Mouse (Mus musculus): ENCODE data around the gene Rhou. TPM values are rescaled to one million over a fixed set of nuclear protein-coding genes. Genes with fewer than 3 reads are reported as not detected.
"Not testable (repeated sequence)": the region's sequence is repeated elsewhere in the genome, so short reads cannot be mapped to it uniquely, and the experiment has no call there.

Rhou gene
- total and polyA plus RNA-seq, 3 experiments: 0.08 to 0.16 TPM; not detected in 1

DNA sequence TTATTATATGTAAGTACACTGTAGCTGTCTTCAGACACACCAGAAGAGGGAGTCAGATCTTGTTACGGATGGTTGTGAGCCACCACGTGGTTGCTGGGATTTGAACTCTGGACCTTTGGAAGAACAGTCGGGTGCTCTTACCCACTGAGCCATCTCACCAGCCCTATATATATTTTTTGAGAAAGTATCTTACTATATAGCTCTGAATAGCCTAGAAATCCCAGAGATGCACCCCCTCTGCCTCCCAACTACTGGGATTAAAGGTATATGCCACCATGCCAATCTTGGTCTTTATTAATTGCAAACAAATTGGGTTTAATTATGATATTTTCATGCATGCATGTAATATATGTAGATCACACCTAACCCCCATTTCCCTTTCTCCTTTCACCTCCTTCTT lies 22.0 kb upstream of the Rhou start:
- DNase-seq (ENCODE audit: extremely low read depth); H3K79me2 ChIP-seq (replicated peaks; ENCODE audit: control insufficient read depth, extremely low read depth, insufficient read depth, poor library complexity, severe bottlenecking); H3K4me2 ChIP-seq (ENCODE audit: insufficient read depth, low read depth, poor library complexity, severe bottlenecking); dilution Hi-C loops (cut with MboI; ENCODE audit: extremely low pct_ligation_motif_present, extremely low pct_unique_long_range_greater_than_20kb, low sequenced_read_pairs); H3K27me3 ChIP-seq (replicated peaks); H3K9ac ChIP-seq (ENCODE audit: insufficient read depth, low read depth); H3K4me3 ChIP-seq (replicated peaks in 1 of 3; ENCODE audit: low read depth in 2 of 3, low read length in 2 of 3, poor library complexity in 1 of 3); H3K36me3 ChIP-seq (replicated peaks in 1 of 2; ENCODE audit: control insufficient read depth in 1 of 2, insufficient read depth in 1 of 2, low read length in 1 of 2); H3K27ac ChIP-seq (ENCODE audit: insufficient read depth, low read depth); H3K9me3 ChIP-seq (replicated peaks; ENCODE audit: low read length); in situ Hi-C loops (cut with MboI; ENCODE audit: low pct_ligation_motif_present, low pct_unique_long_range_greater_than_20kb, low sequenced_read_pairs): not testable (repeated sequence)
- peaks cover 10 to 35% of the 10 kb centered on the region in 2 experiments for H3K4me1 ChIP-seq (ENCODE audit: control insufficient read depth in 1 of 2, insufficient read depth in 2 of 2)
- TF ChIP-seq TBP (conservative IDR thresholded peaks at IDR 0.05; ENCODE audit: low read depth, low read length): peak; percentile 92

DNA sequence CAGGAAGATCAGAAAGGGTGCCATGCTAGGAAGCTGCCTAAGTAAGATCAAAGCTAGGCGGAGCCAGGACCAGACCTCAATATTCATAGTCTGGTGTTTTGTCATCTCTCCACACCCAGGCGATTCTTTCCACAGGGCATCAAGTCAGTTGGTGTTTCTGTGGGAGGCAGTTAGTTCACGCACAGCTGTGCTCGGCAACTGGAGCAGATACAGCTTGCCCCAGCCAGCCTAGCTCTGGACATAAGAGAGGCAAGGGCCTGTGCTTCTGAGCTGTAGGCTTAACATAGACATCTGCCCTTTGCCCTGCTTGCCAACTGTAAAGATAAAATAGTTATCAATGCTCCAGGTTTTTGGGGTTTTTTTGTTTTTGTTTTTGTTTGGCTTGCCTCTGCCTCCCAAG lies 21.5 kb upstream of the Rhou start:
- Histone ChIP-seq H3K9ac (ENCODE audit: insufficient read depth, low read depth) (no peak overlapping the region), H3K27me3 (replicated peaks) (peaks cover 3% of the 10 kb centered on the region), H3K79me2 (replicated peaks; ENCODE audit: control insufficient read depth, extremely low read depth, insufficient read depth, poor library complexity, severe bottlenecking) (no peaks in the 10 kb centered on the region), H3K36me3 (replicated peaks in 1 of 2; ENCODE audit: control insufficient read depth in 1 of 2, insufficient read depth in 1 of 2, low read length in 1 of 2) (no peaks in the 10 kb centered on the region), H3K27ac (ENCODE audit: insufficient read depth, low read depth) (no peak overlapping the region), H3K4me3 (replicated peaks in 1 of 3; ENCODE audit: low read depth in 2 of 3, low read length in 2 of 3, poor library complexity in 1 of 3) (no peak overlapping the region), H3K4me1 (ENCODE audit: control insufficient read depth in 1 of 2, insufficient read depth in 2 of 2) (peaks cover 10 to 35% of the 10 kb centered on the region in 2 experiments), H3K4me2 (ENCODE audit: insufficient read depth, low read depth, poor library complexity, severe bottlenecking) (no peak overlapping the region), H3K9me3 (replicated peaks; ENCODE audit: low read length) (no peaks in the 10 kb centered on the region)
- no peak for DNase-seq (ENCODE audit: extremely low read depth)
- dilution Hi-C loops (cut with MboI; ENCODE audit: extremely low pct_ligation_motif_present, extremely low pct_unique_long_range_greater_than_20kb, low sequenced_read_pairs) (no loop called here), in situ Hi-C loops (cut with MboI; ENCODE audit: low pct_ligation_motif_present, low pct_unique_long_range_greater_than_20kb, low sequenced_read_pairs) (no loop called here)
- TF ChIP-seq MYC (IDR thresholded peaks at IDR 0.05; ENCODE audit: low read depth, low read length) (no peak), ZKSCAN1 (IDR thresholded peaks at IDR 0.05; ENCODE audit: borderline replicate concordance, low read depth, low read length) (no peak), MAFK (IDR thresholded peaks at IDR 0.05; ENCODE audit: insufficient replicate concordance, low read length) (no peak), ZC3H11A (IDR thresholded peaks at IDR 0.05; ENCODE audit: low read depth, low read length) (no peak)

DNA sequence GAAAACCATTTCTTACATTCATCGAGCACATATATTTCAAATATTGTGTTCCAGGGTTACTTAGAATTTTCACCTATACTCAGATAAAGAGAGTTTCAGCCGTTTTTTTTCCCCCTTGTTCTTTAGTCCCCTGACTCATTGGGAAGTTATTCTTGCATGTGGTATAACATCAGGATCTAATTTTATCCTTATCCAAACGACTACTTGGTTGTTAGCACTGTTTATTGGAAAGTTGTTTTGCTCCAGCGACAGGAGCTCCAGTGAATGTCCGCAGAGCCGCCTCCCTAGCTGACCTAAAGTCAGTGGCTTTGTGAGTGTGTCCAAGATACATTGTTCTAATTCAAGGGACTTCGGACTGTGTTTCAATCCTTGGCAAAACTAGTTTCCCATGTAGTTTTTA lies 19.9 kb upstream of the Rhou start:
- dilution Hi-C loops (cut with MboI; ENCODE audit: extremely low pct_ligation_motif_present, extremely low pct_unique_long_range_greater_than_20kb, low sequenced_read_pairs) (no loop called here), in situ Hi-C loops (cut with MboI; ENCODE audit: low pct_ligation_motif_present, low pct_unique_long_range_greater_than_20kb, low sequenced_read_pairs) (no loop called here)
- no peak overlapping the region for H3K27ac ChIP-seq (ENCODE audit: insufficient read depth, low read depth)
- no peak for DNase-seq (ENCODE audit: extremely low read depth)
- no peaks in the 10 kb centered on the region for H3K27me3 ChIP-seq (replicated peaks)
- H3K4me3 ChIP-seq (replicated peaks in 1 of 3; ENCODE audit: low read depth in 2 of 3, low read length in 2 of 3, poor library complexity in 1 of 3): no peak overlapping the region
- no peaks in the 10 kb centered on the region for H3K36me3 ChIP-seq (replicated peaks in 1 of 2; ENCODE audit: control insufficient read depth in 1 of 2, insufficient read depth in 1 of 2, low read length in 1 of 2)
- H3K4me2 ChIP-seq (ENCODE audit: insufficient read depth, low read depth, poor library complexity, severe bottlenecking): peak overlapping the region; percentile 61
- TF ChIP-seq RAD21 (IDR thresholded peaks at IDR 0.05; ENCODE audit: low read depth, low read length): no peak
- TF ChIP-seq MAFK (IDR thresholded peaks at IDR 0.05; ENCODE audit: insufficient replicate concordance, low read length): no peak
- TF ChIP-seq SIN3A (IDR thresholded peaks at IDR 0.05; ENCODE audit: low read length): no peak
- no peak for TF ChIP-seq HCFC1 (IDR thresholded peaks at IDR 0.05; ENCODE audit: low read depth, low read length)
- TF ChIP-seq ZMIZ1 (IDR thresholded peaks at IDR 0.05; ENCODE audit: low read depth, low read length): no peak
- no peak for TF ChIP-seq UBTF (IDR thresholded peaks at IDR 0.05; ENCODE audit: low read depth, low read length)
- no peak for TF ChIP-seq MXI1 (IDR thresholded peaks at IDR 0.05; ENCODE audit: low read depth, low read length)
- TF ChIP-seq EP300 (IDR thresholded peaks at IDR 0.05; ENCODE audit: low read length): no peak
- TF ChIP-seq IRF4 (IDR thresholded peaks at IDR 0.05; ENCODE audit: low read depth, low read length): no peak
- no peak for TF ChIP-seq RCOR1 (conservative IDR thresholded peaks at IDR 0.05; ENCODE audit: low read depth, low read length)
- TF ChIP-seq CHD2 (IDR thresholded peaks at IDR 0.05; ENCODE audit: low read length): no peak
- TF ChIP-seq NELFE (IDR thresholded peaks at IDR 0.05; ENCODE audit: low read depth, low read length): no peak
- TF ChIP-seq BHLHE40 (IDR thresholded peaks at IDR 0.05; ENCODE audit: low read depth, low read length): no peak
- TF ChIP-seq ZKSCAN1 (IDR thresholded peaks at IDR 0.05; ENCODE audit: borderline replicate concordance, low read depth, low read length): no peak
- no peak for TF ChIP-seq CTCF (conservative IDR thresholded peaks at IDR 0.05 in 1 of 2, IDR thresholded peaks at IDR 0.05 in 1 of 2; ENCODE audit: low read depth in 2 of 2, low read length in 2 of 2)
- no peak for TF ChIP-seq TBP (conservative IDR thresholded peaks at IDR 0.05; ENCODE audit: low read depth, low read length)
- no peak for TF ChIP-seq MAZ (IDR thresholded peaks at IDR 0.05; ENCODE audit: low read depth, low read length)
- H3K9ac ChIP-seq (ENCODE audit: insufficient read depth, low read depth): no peak overlapping the region
- H3K9me3 ChIP-seq (replicated peaks; ENCODE audit: low read length): no peaks in the 10 kb centered on the region
- H3K4me1 ChIP-seq (ENCODE audit: control insufficient read depth in 1 of 2, insufficient read depth in 2 of 2): peaks cover 10 to 30% of the 10 kb centered on the region in 2 experiments
- H3K79me2 ChIP-seq (replicated peaks; ENCODE audit: control insufficient read depth, extremely low read depth, insufficient read depth, poor library complexity, severe bottlenecking): no peaks in the 10 kb centered on the region

Measured in CH12.LX (cell line).